Mouse (Mus musculus) lung, adult 2 months (tissue): ENCODE measurements around the gene Erv3.

ENCODE experiments used
- CTCF ChIP-seq: fragments of 200-500 bp; IDR thresholded peaks from 2 replicates; pipeline ENCODE4 v1.5.1; 2011; ENCODE audit warnings: mild to moderate bottlenecking, low read length, control low read depth; ENCODE audit not compliant: insufficient read depth
- POLR2A ChIP-seq: fragments of 200-500 bp; IDR thresholded peaks from 2 replicates; pipeline ENCODE4 v1.6.1; 2011; ENCODE audit warnings: low read depth, mild to moderate bottlenecking, control low read depth, low read length, borderline replicate concordance; ENCODE audit errors: extremely low read depth

DNA sequence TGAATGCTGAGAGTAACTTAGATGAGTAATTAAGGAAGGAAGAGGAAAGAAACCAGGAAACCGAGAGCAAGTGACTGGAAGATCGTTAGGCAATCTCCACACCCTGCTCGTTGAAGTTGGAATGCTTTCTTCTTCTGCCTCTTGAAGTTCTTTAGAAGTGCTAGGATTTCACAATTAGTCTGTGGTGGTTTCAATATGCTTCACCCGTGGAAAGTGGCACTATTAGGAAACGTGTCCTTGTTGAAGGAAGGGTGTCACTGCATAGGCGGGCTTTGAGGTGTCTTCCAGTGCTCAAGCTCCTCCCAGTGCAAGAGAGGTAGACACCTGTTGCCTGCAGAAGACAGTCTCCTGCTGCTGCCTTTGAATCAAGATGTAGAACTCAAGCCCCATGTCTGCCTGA lies 46.2 kb upstream of the Erv3 start:
- TF ChIP-seq POLR2A (no peak), CTCF (no peak)
